Mouse (Mus musculus): ENCODE measurements around the gene Cdca3. TPM values are rescaled to one million over a fixed set of nuclear protein-coding genes. Genes with fewer than 3 reads are reported as not detected.
"Not testable (repeated sequence)": the region's sequence is repeated elsewhere in the genome, so short reads cannot be mapped to it uniquely, and the experiment has no call there.

Gene Cdca3
- polyA plus RNA-seq, 1 experiment from 2014 or later, result 166 TPM

GRCm38 (mm10) chr6:124810566-124811402 is 18.6 kb upstream of the Cdca3 start:
- peaks cover 58% of the 10 kb centered on the region for H3K4me1 ChIP-seq
- H3K9ac ChIP-seq; H3K27me3 ChIP-seq; ATAC-seq (ENCODE audit: low FRiP score, low read depth); H3K27ac ChIP-seq; H3K9me3 ChIP-seq; H3K4me3 ChIP-seq: not testable (repeated sequence)
- H3K4me2 ChIP-seq (replicated peaks), result peak overlapping the region; percentile 86; the same call in 1 of the 2 replicates
- peaks cover 34% of the 10 kb centered on the region for H3K36me3 ChIP-seq
- WGBS, result 86% methylated on average over 11 of the region's 11 CpGs

DNA sequence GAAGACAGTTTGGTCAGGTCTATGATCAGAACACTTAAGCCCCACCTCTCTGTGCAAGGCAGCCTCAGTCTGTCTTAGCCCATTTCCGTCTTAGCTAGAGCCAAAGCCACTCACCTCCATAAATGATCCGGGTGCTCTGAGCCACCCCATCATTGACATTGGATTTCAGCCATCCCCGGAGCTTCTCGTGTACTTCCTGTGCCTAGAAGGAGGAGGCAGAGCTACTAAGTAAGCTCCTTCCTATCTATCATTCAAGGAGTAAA is 18.0 kb upstream of the Cdca3 start:
- ATAC-seq (ENCODE audit: low FRiP score, low read depth), result no peak
- H3K4me1 ChIP-seq, result peaks cover 52% of the 10 kb centered on the region
- no peak overlapping the region for H3K27ac ChIP-seq

GRCm38 (mm10) chr6:124811701-124812560 is 17.4 kb upstream of the Cdca3 start:
- H3K4me1 ChIP-seq, result peaks cover 48% of the 10 kb centered on the region
- H3K36me3 ChIP-seq, result peaks cover 45% of the 10 kb centered on the region
- H3K27ac ChIP-seq, result no peak overlapping the region
- no peaks in the 10 kb centered on the region for H3K27me3 ChIP-seq
- peak overlapping the region; percentile 88 for H3K9ac ChIP-seq
- H3K4me2 ChIP-seq (replicated peaks), result peak overlapping the region; percentile 95
- no peak for ATAC-seq (ENCODE audit: low FRiP score, low read depth)
- H3K9me3 ChIP-seq, result no peaks in the 10 kb centered on the region
- H3K4me3 ChIP-seq, result peak overlapping the region; percentile 71
- 80% methylated on average over 24 of the region's 24 CpGs for WGBS

More for the DNA sequence above, 18.0 kb upstream of the Cdca3 start:
- no peaks in the 10 kb centered on the region for H3K9me3 ChIP-seq
- peak overlapping the region; percentile 95 for H3K4me2 ChIP-seq (replicated peaks)
- H3K4me3 ChIP-seq, result no peak overlapping the region
- WGBS, result 80% methylated on average over 4 of the region's 4 CpGs
- H3K36me3 ChIP-seq, result peaks cover 39% of the 10 kb centered on the region
- no peaks in the 10 kb centered on the region for H3K27me3 ChIP-seq
- H3K9ac ChIP-seq, result 0 out of 2 replicates have a peak overlapping the region, but pooled peaks have one; percentile 31

- WGBS, result 16% methylated on average over 9 of the region's 9 CpGs
- H3K27me3 ChIP-seq, result no peaks in the 10 kb centered on the region
- peak overlapping the region; percentile 88 for H3K9ac ChIP-seq
- peak overlapping the region; percentile 95 for H3K4me2 ChIP-seq (replicated peaks)
- ATAC-seq (ENCODE audit: low FRiP score, low read depth), result no peak
- no peaks in the 10 kb centered on the region for H3K9me3 ChIP-seq
- peaks cover 48% of the 10 kb centered on the region for H3K4me1 ChIP-seq
- peaks cover 54% of the 10 kb centered on the region for H3K36me3 ChIP-seq
- peak overlapping the region; percentile 71 for H3K4me3 ChIP-seq
- H3K27ac ChIP-seq, result peak overlapping the region; percentile 92
Observed at GRCm38 (mm10) chr6:124812848-124813247, 16.5 kb upstream of the Cdca3 start.

DNA sequence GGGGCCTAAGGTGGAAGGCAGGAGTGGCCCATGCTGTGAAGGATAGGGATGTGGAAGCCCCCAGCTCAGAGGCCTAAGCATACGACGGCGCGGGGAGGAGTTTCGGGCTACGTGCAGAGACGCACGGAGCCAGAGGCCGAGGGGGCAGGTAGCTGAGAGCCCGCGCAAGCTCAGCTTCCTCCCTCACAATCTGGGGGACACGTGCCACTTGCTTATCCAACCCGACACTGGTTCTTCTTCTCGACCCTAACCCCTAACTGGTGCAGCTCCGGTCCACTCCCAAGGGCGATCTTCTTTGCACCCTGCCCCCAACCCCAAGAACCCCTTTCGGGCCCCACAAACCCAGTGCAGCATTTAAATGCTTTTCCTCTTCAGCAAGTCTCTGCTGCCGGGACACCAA is 15.9 kb upstream of the Cdca3 start:
- H3K9me3 ChIP-seq, result no peaks in the 10 kb centered on the region

DNA sequence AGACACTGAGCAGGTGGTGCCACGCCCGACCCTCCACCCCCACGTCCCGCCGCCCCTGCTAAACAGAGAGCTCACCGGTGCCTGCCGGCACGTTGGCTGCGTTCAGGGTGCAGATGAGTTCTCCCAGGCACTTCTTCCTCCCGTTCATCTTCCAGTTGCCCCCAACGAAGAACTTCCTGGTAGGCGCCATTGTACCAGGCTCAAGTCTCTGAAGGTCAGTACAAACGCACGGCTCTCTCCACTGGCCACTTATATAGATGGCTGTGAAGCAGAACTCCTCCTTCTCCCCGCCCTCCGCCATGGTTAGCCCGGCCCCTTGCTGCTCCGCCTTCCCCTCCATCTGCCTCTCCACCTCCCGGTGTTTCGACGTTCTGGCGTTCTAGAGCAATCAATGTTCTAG is 15.4 kb upstream of the Cdca3 start, which contains the start of gene Tpi1:
TSS of gene Tpi1 (minus strand) at position 364 of the 400 bp plus-strand sequence.
- no peaks in the 10 kb centered on the region for H3K27me3 ChIP-seq
- H3K27ac ChIP-seq, result peak within 1 kb of the TSS; percentile 92
- ATAC-seq (ENCODE audit: low FRiP score, low read depth), result peak; percentile 91
- peaks cover 43% of the 10 kb centered on the region for H3K4me1 ChIP-seq
- H3K4me2 ChIP-seq (replicated peaks), result peak within 1 kb of the TSS; percentile 95
- H3K9ac ChIP-seq, result peak within 1 kb of the TSS; percentile 88
- peaks cover 65% of the 10 kb centered on the region for H3K36me3 ChIP-seq
- WGBS, result 0% methylated on average over 22 of the region's 22 CpGs
- no peaks in the 10 kb centered on the region for H3K9me3 ChIP-seq
- H3K4me3 ChIP-seq, result peak within 1 kb of the TSS; percentile 71

More for the DNA sequence above, 15.9 kb upstream of the Cdca3 start:
- Histone ChIP-seq H3K4me3 (peak overlapping the region; percentile 71), H3K27me3 (no peaks in the 10 kb centered on the region), H3K4me2 (replicated peaks) (peak overlapping the region; percentile 95), H3K36me3 (peaks cover 61% of the 10 kb centered on the region), H3K27ac (peak overlapping the region; percentile 92), H3K4me1 (peaks cover 43% of the 10 kb centered on the region), H3K9ac (peak overlapping the region; percentile 88)
- under 1% methylated on average over 18 of the region's 18 CpGs for WGBS
- ATAC-seq (ENCODE audit: low FRiP score, low read depth), result peak; percentile 60

- H3K4me3 ChIP-seq, result peak overlapping the region; percentile 71
- peaks cover 43% of the 10 kb centered on the region for H3K4me1 ChIP-seq
- H3K9ac ChIP-seq, result no peak overlapping the region; the same call in none of the 2 replicates
- 39% methylated on average over 8 of the region's 8 CpGs for WGBS
- peak; percentile 41 for ATAC-seq (ENCODE audit: low FRiP score, low read depth)
- H3K36me3 ChIP-seq, result peaks cover 70% of the 10 kb centered on the region
- peak overlapping the region; percentile 95 for H3K4me2 ChIP-seq (replicated peaks)
- no peaks in the 10 kb centered on the region for H3K9me3 ChIP-seq
- peak overlapping the region; percentile 72; the same call in 1 of the 2 replicates for H3K27ac ChIP-seq
- no peaks in the 10 kb centered on the region for H3K27me3 ChIP-seq
Observed at GRCm38 (mm10) chr6:124814448-124814847, 14.9 kb upstream of the Cdca3 start.

DNA sequence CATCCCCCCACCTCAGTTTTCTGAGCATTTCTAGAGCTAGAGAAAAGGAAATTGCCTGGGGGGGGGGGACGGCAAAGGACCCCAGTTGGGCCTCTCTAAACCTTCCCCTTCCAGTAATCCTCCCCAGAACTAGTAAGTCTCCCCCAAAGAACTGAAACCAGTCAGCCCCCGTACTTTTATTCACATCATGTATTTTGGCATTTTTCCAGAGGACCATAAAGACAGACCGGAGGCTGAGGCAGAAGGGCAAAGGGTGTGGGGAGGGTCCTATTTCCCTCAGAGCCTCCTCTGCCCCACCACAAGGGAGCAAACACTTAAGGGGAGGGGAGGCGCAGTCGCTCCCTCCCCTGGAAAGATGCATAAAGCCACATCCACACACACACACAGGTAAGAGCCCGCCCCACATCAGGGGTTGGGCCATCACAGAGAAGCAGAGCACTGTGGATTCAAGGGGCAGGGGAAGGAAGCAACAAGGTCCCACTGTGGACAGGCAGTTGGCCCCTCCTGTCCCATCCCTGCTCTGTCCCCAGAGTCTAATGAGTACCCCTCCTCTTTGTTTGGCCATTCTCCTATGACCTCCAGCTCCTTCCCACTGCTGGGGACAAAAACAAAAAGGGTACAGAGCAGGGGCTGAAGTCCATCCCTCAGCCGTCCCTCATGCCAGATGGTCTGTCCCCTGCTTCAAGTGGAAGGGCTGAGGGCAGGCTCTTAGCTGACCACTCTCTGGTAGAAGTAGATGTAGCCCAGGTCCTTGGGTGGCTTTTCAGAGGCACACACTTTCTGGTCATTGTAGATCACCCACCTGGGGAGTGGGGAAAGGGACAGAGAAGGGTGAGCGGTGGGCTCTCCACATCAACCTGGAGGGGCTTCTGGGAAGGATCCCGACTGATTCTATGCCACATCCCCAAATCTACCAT is 14.2 kb upstream of the Cdca3 start:
- ATAC-seq (ENCODE audit: low FRiP score, low read depth), result no peak
- no peak overlapping the region; the same call in 1 of the 2 replicates for H3K4me3 ChIP-seq

DNA sequence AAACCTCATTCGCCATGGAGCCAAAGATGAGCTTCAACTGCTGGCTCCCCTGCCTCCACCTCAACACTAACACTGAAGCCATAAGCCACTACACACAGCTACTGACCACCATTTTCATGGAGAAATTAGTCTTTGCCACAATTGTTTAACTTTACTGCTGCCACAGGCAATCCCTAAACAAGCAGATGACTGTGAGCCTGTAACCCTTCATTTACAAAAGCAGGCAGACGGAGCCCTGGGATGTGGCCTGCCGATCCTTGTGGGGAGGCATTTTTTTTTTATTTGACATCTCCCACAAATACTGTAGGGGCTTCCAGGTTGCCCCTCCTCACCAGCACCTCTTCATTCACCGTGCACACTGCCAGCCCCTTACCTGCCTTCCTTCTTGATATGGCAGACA is 12.7 kb upstream of the Cdca3 start:
- Histone ChIP-seq H3K4me3 (no peak overlapping the region), H3K4me1 (peaks cover 28% of the 10 kb centered on the region), H3K4me2 (replicated peaks) (no peak overlapping the region), H3K36me3 (peaks cover 75% of the 10 kb centered on the region), H3K9ac (no peak overlapping the region), H3K27me3 (no peaks in the 10 kb centered on the region), H3K27ac (no peak overlapping the region), H3K9me3 (no peaks in the 10 kb centered on the region)
- WGBS, result 87% methylated on average over 4 of the region's 4 CpGs
- ATAC-seq (ENCODE audit: low FRiP score, low read depth), result no peak

More for the DNA sequence above, 14.2 kb upstream of the Cdca3 start:
- H3K9me3 ChIP-seq, result no peaks in the 10 kb centered on the region
- H3K27me3 ChIP-seq, result no peaks in the 10 kb centered on the region
- H3K4me2 ChIP-seq (replicated peaks), result peak overlapping the region; percentile 95
- H3K9ac ChIP-seq, result no peak overlapping the region
- peaks cover 37% of the 10 kb centered on the region for H3K4me1 ChIP-seq
- H3K36me3 ChIP-seq, result peaks cover 74% of the 10 kb centered on the region
- H3K27ac ChIP-seq, result peak overlapping the region; percentile 72; the same call in 1 of the 2 replicates
- 62% methylated on average over 9 of the region's 9 CpGs for whole genome bisulfite sequencing

DNA sequence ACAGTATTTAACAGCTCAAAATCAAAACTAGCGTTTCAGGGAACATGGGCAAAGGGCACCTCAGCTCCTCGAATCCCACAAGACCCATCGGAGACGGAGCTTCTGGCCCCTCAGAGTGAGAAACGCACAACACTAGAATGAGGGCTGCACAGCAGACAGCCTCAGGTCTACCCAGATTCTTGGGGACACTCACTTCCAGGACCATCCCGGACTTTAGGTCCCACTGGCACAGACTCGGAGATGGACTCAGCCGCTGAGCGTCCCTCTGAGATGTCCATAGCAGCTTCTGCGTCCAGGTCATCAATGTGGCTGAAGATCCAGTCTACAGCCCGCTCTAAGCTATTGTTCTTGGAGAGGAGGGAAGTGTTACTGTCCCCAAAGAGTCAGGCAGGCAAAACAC is 12.2 kb upstream of the Cdca3 start:
- 94% methylated on average over 11 of the region's 11 CpGs for WGBS
- Histone ChIP-seq H3K36me3 (peaks cover 75% of the 10 kb centered on the region), H3K4me2 (replicated peaks) (no peak overlapping the region), H3K27me3 (no peaks in the 10 kb centered on the region), H3K9me3 (no peaks in the 10 kb centered on the region), H3K4me3 (no peak overlapping the region), H3K9ac (no peak overlapping the region), H3K4me1 (peaks cover 23% of the 10 kb centered on the region), H3K27ac (no peak overlapping the region)
- no peak for ATAC-seq (ENCODE audit: low FRiP score, low read depth)

DNA sequence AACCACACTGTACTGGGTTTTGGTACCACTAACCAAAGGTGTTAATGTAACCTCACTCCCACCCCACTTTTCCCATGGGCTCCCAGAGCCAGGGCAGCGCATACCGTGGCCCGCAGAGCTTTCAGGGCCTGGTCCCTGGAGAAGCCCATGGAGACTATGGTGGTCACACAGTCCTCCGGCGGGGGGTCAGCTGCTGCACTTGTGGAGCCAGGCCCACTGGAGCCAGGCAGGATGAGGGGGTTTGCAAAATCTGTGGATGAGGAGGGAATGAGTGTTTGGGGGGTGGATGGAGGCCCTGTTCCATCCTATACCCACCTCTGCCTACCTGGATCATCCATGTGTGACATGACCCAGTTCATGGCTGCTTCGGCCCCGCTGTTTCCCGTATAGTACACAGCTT is 11.8 kb upstream of the Cdca3 start:
- no peaks in the 10 kb centered on the region for H3K9me3 ChIP-seq
- H3K27ac ChIP-seq, result no peak overlapping the region
- no peak for ATAC-seq (ENCODE audit: low FRiP score, low read depth)
- WGBS, result 93% methylated on average over 8 of the region's 8 CpGs
- no peak overlapping the region for H3K4me3 ChIP-seq
- H3K36me3 ChIP-seq, result peaks cover 77% of the 10 kb centered on the region
- H3K4me1 ChIP-seq, result peaks cover 18% of the 10 kb centered on the region
- H3K27me3 ChIP-seq, result no peaks in the 10 kb centered on the region
- no peak overlapping the region for H3K9ac ChIP-seq
- H3K4me2 ChIP-seq (replicated peaks), result no peak overlapping the region

All from limb, embryonic 13.5 days (tissue).